Mouse (Mus musculus) cerebellum, adult 9-10 months (tissue): Measurements from ENCODE around the gene Gm12216.
A peak's percentile ranks its signal among the peaks of the same experiment; 100 is the strongest.

Source experiments
- DNase-seq: peaks from one replicate; pipeline ENCODE4 v3.0.0; 2022

The Gm12216 gene

GRCm38 (mm10) chr11:53819511-53819910 lies 39.5 kb downstream of the Gm12216 start:
- no peak for DNase-seq

- no peak for DNase-seq
Observed at GRCm38 (mm10) chr11:53818794-53819193, 40.3 kb downstream of the Gm12216 start.

- peak; percentile 65 for DNase-seq
Observed at GRCm38 (mm10) chr11:53816841-53817375, 42.1 kb downstream of the Gm12216 start.

- no peak for DNase-seq
Observed at GRCm38 (mm10) chr11:53814810-53815209, 44.2 kb downstream of the Gm12216 start.

- no peak for DNase-seq
Observed at GRCm38 (mm10) chr11:53813001-53813868, 45.8 kb downstream of the Gm12216 start.

- DNase-seq: no peak
Observed at GRCm38 (mm10) chr11:53811312-53811711, 47.7 kb downstream of the Gm12216 start.

GRCm38 (mm10) chr11:53810749-53811148 lies 48.3 kb downstream of the Gm12216 start:
- no peak for DNase-seq

- DNase-seq: no peak
Observed at GRCm38 (mm10) chr11:53810156-53810555, 48.9 kb downstream of the Gm12216 start.

GRCm38 (mm10) chr11:53809354-53809753 lies 49.7 kb downstream of the Gm12216 start:
- no peak for DNase-seq

- DNase-seq: no peak
Observed at GRCm38 (mm10) chr11:53805786-53806185, 53.3 kb downstream of the Gm12216 start.

- DNase-seq: no peak
Observed at GRCm38 (mm10) chr11:53804569-53805344, 54.3 kb downstream of the Gm12216 start.

- no peak for DNase-seq
Observed at GRCm38 (mm10) chr11:53803494-53803893, 55.6 kb downstream of the Gm12216 start.

GRCm38 (mm10) chr11:53803093-53803492 lies 56.0 kb downstream of the Gm12216 start:
- DNase-seq: no peak

GRCm38 (mm10) chr11:53800975-53801374 lies 58.1 kb downstream of the Gm12216 start:
- DNase-seq: no peak

GRCm38 (mm10) chr11:53800036-53800435 lies 59.0 kb downstream of the Gm12216 start:
- no peak for DNase-seq

GRCm38 (mm10) chr11:53798041-53798711 lies 60.9 kb downstream of the Gm12216 start:
- peak; percentile 32 for DNase-seq

GRCm38 (mm10) chr11:53797386-53797920 lies 61.6 kb downstream of the Gm12216 start:
- DNase-seq: no peak

GRCm38 (mm10) chr11:53796409-53797151 lies 62.5 kb downstream of the Gm12216 start:
- no peak for DNase-seq

- DNase-seq: no peak
Observed at GRCm38 (mm10) chr11:53795813-53796212, 63.2 kb downstream of the Gm12216 start.

- no peak for DNase-seq
Observed at GRCm38 (mm10) chr11:53794671-53795557, 64.1 kb downstream of the Gm12216 start.

- DNase-seq: no peak
Observed at GRCm38 (mm10) chr11:53794015-53794414, 65.0 kb downstream of the Gm12216 start.
